Mouse (Mus musculus) limb, embryonic 10.5 days (tissue): Measurements from ENCODE around the gene Btbd16. TPM values are rescaled to one million over a fixed set of nuclear protein-coding genes. Genes with fewer than 3 reads are reported as not detected.

Experiments
- DNase-seq: peaks from one replicate; pipeline ENCODE4 v3.0.0-alpha.2; 2017; ENCODE audit warnings: low spot score
- H3K27ac ChIP-seq: fragments of 300-500 bp; sonication (generic); 2 replicates; pipeline ENCODE4 v1.5.1; 2016; ENCODE audit warnings: mild to moderate bottlenecking
- H3K27me3 ChIP-seq: fragments of 300-500 bp; sonication (generic); 2 replicates; pipeline ENCODE4 v1.6.1; 2016; ENCODE audit warnings: low read depth, mild to moderate bottlenecking; ENCODE audit not compliant: poor library complexity, severe bottlenecking
- H3K36me3 ChIP-seq: fragments of 300-500 bp; sonication (generic); 2 replicates; pipeline ENCODE4 v1.6.1; 2016; ENCODE audit warnings: mild to moderate bottlenecking, moderate library complexity
- H3K4me1 ChIP-seq: fragments of 300-500 bp; sonication (generic); 2 replicates; pipeline ENCODE4 v1.6.1; 2016
- H3K4me3 ChIP-seq: fragments of 300-500 bp; sonication (generic); 2 replicates; pipeline ENCODE4 v1.5.1; 2016; ENCODE audit warnings: mild to moderate bottlenecking, moderate library complexity
- H3K9me3 ChIP-seq: fragments of 300-500 bp; sonication (generic); replicated peaks from 2 replicates; pipeline ENCODE4 v1.6.1; 2016; ENCODE audit warnings: mild to moderate bottlenecking
- WGBS: fragments of 180-500 bp; shearing (Covaris S2); methylation state at CpG from one replicate; pipeline ENCODE4 v1.1.7; 2016; 5-methylcytosine and 5-hydroxymethylcytosine counted together
- polyA plus RNA-seq: library from polyadenylated mRNA; unstranded; fragments of >200 nt; fragmentation: Nextera tagmentation; extraction: Ambion mirVana; gene quantifications from 2 replicates; pipeline ENCODE4 v1.2.1, GENCODE M21; 2016

The Btbd16 gene
- polyA plus RNA-seq, 1 experiment from 2014 or later, result not detected

GRCm38 (mm10) chr7:130785923-130786575 is 12.2 kb downstream of the Btbd16 start:
- WGBS, result 90% methylated on average over 12 of the region's 12 CpGs
- H3K27ac ChIP-seq, result no peak overlapping the region
- no peak overlapping the region for H3K4me3 ChIP-seq
- 0 out of 2 replicates have a peak, but pooled peaks cover 3% of the 10 kb centered on the region for H3K4me1 ChIP-seq
- no peaks in the 10 kb centered on the region for H3K27me3 ChIP-seq
- no peak for DNase-seq
- no peaks in the 10 kb centered on the region for H3K36me3 ChIP-seq
- H3K9me3 ChIP-seq, result no peaks in the 10 kb centered on the region

GRCm38 (mm10) chr7:130786708-130787107 is 12.8 kb downstream of the Btbd16 start:
- Histone ChIP-seq H3K36me3 (no peaks in the 10 kb centered on the region), H3K9me3 (no peaks in the 10 kb centered on the region), H3K4me3 (no peak overlapping the region), H3K27me3 (no peaks in the 10 kb centered on the region), H3K4me1 (0 out of 2 replicates have a peak, but pooled peaks cover 3% of the 10 kb centered on the region), H3K27ac (no peak overlapping the region)
- 81% methylated on average over 5 of the region's 5 CpGs for WGBS
- no peak for DNase-seq

DNA sequence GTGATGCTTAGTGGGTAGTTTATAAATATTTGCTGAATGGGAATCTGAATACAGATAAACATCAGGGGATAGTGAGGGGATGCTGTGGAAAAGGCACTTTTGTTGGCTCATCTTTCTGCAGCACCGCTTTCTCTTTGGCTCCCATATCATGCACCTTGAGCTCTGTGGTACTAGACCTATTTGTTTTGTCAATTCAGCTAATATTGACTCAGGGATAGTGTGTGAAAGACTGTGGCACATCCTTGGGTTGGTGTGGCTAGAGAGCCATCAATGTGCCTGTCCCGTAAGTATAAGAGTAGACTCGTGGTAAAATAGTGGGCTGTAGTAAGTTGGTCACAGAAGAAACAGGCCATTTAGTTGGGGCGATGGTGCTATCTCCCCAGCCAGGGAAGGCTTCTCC is 13.7 kb downstream of the Btbd16 start:
- H3K36me3 ChIP-seq, result no peaks in the 10 kb centered on the region
- no peaks in the 10 kb centered on the region for H3K27me3 ChIP-seq
- no peak for DNase-seq
- H3K4me1 ChIP-seq, result 0 out of 2 replicates have a peak, but pooled peaks cover 3% of the 10 kb centered on the region
- H3K4me3 ChIP-seq, result no peak overlapping the region
- H3K27ac ChIP-seq, result no peak overlapping the region
- H3K9me3 ChIP-seq, result no peaks in the 10 kb centered on the region
- 94% methylated on average over 4 of the region's 4 CpGs for WGBS

- 82% methylated on average over 3 of the region's 3 CpGs for WGBS
- no peaks in the 10 kb centered on the region for H3K9me3 ChIP-seq
- no peaks in the 10 kb centered on the region for H3K27me3 ChIP-seq
- H3K4me3 ChIP-seq, result no peak overlapping the region
- peaks cover 12% of the 10 kb centered on the region for H3K4me1 ChIP-seq
- no peaks in the 10 kb centered on the region for H3K36me3 ChIP-seq
- no peak overlapping the region for H3K27ac ChIP-seq
- DNase-seq, result no peak
These were observed 15.1 kb downstream of the Btbd16 start for GRCm38 (mm10) chr7:130788950-130789349.

GRCm38 (mm10) chr7:130789456-130789855 is 15.6 kb downstream of the Btbd16 start:
- DNase-seq, result no peak
- H3K4me1 ChIP-seq, result peaks cover 15% of the 10 kb centered on the region
- 90% methylated on average over 7 of the region's 7 CpGs for WGBS
- no peaks in the 10 kb centered on the region for H3K9me3 ChIP-seq
- no peak overlapping the region for H3K4me3 ChIP-seq
- H3K27ac ChIP-seq, result no peak overlapping the region
- no peaks in the 10 kb centered on the region for H3K27me3 ChIP-seq
- no peaks in the 10 kb centered on the region for H3K36me3 ChIP-seq

DNA sequence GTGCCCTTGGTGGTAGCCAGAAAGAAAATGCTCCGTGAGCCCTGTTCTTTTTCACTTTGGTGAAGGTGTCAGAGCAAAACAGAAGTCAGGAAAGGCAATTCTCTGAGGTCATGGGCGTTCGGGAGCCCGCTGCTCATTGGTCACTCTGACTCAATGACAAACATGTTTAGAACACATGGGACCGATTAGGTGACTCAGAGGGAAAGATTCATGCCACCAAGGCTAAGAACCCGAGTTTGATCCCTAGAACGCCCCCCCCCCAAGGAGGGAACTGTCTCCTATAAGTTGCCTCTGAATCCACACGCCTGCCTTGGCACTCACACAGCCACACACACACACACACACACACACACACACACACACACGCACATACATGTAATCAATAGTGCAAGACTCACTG is 19.8 kb downstream of the Btbd16 start:
- 66% methylated on average over 9 of the region's 9 CpGs for WGBS
- Histone ChIP-seq H3K4me1 (peaks cover 18% of the 10 kb centered on the region), H3K4me3 (no peak overlapping the region), H3K9me3 (no peaks in the 10 kb centered on the region), H3K27ac (no peak overlapping the region), H3K36me3 (no peaks in the 10 kb centered on the region), H3K27me3 (no peaks in the 10 kb centered on the region)
- no peak for DNase-seq

DNA sequence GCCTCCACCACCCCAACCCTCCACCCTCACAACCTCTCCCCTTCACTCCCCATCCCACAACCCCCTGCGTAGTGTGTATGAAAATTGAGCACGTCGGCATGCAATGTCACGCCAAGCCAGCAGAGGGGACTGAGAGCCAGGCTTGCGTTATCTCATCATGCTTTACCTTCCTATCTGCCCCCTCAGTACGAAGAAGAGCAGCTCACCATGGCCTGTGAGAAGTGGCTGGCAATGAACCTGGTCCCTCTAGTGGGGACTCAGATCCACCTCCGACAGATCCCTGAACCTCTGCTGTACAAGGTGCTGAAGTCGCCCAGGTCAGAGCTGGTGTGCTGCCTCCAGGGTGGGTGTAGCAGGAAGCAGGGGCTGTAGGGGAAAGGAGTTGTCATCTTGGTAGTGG is 22.9 kb downstream of the Btbd16 start:
- Histone ChIP-seq H3K9me3 (no peaks in the 10 kb centered on the region), H3K4me1 (peaks cover 27% of the 10 kb centered on the region), H3K36me3 (no peaks in the 10 kb centered on the region), H3K27ac (no peak overlapping the region), H3K4me3 (no peak overlapping the region), H3K27me3 (no peaks in the 10 kb centered on the region)
- WGBS, result 63% methylated on average over 8 of the region's 8 CpGs
- DNase-seq, result no peak

DNA sequence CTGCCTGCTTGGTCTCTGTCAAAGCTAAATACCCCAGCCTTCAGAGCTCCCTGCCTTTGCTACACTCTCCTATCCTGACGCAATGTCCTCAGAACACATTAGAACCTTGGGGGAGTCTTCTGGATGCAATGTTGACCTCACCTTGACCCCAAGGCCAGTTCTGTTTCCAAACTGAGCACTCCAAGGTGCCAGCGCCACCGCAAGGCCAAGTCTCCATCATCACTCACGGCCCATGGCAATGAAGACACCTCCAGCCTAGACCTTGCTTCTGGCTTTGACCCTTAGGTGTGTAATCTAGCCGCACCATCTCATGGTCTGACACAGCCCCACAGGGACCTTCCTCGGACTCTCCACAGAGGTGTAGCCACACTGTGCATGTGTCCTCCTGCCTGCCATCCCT is 23.7 kb downstream of the Btbd16 start:
- H3K9me3 ChIP-seq, result no peaks in the 10 kb centered on the region
- 91% methylated on average over 6 of the region's 6 CpGs for WGBS
- DNase-seq, result no peak
- no peak overlapping the region for H3K4me3 ChIP-seq
- no peaks in the 10 kb centered on the region for H3K27me3 ChIP-seq
- no peaks in the 10 kb centered on the region for H3K36me3 ChIP-seq
- H3K4me1 ChIP-seq, result peaks cover 27% of the 10 kb centered on the region
- no peak overlapping the region for H3K27ac ChIP-seq

DNA sequence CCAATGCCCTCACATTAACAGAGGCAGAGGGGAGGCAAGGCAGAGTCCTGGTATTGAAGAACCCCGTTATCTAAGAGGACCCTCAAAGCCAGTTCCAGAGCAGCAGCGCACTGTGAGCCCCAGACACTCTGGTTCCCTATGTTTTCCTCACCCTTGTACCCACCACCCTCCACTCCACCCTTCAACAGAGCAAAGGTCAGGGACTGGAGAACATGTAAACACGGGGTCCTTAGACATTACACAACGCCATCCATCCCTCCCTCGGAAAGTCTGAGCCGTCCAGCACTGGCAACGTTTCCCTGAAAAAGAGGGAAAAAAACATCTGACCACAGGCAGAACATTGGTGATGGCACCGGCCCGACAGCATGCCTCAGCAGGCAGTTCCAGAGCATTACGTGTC is 25.5 kb downstream of the Btbd16 start:
- no peaks in the 10 kb centered on the region for H3K9me3 ChIP-seq
- H3K4me1 ChIP-seq, result peaks cover 15% of the 10 kb centered on the region
- no peak overlapping the region for H3K4me3 ChIP-seq
- WGBS, result 92% methylated on average over 10 of the region's 10 CpGs
- no peak for DNase-seq
- H3K27ac ChIP-seq, result no peak overlapping the region
- no peaks in the 10 kb centered on the region for H3K27me3 ChIP-seq
- H3K36me3 ChIP-seq, result no peaks in the 10 kb centered on the region

- no peak overlapping the region; the same call in 1 of the 2 replicates for H3K27ac ChIP-seq
- WGBS, result 56% methylated on average over 4 of the region's 4 CpGs
These were observed 26.8 kb downstream of the Btbd16 start for GRCm38 (mm10) chr7:130800681-130801080.

GRCm38 (mm10) chr7:130801811-130802210 is 27.9 kb downstream of the Btbd16 start:
- WGBS, result 89% methylated on average over 4 of the region's 4 CpGs

More at GRCm38 (mm10) chr7:130800681-130801080, 26.8 kb downstream of the Btbd16 start:
- Histone ChIP-seq H3K4me3 (no peak overlapping the region), H3K36me3 (no peaks in the 10 kb centered on the region), H3K9me3 (no peaks in the 10 kb centered on the region), H3K4me1 (peaks cover 9% of the 10 kb centered on the region), H3K27me3 (no peaks in the 10 kb centered on the region)
- DNase-seq, result no peak

GRCm38 (mm10) chr7:130803251-130803825 is 29.5 kb downstream of the Btbd16 start:
- Histone ChIP-seq H3K36me3 (no peaks in the 10 kb centered on the region), H3K27me3 (no peaks in the 10 kb centered on the region), H3K9me3 (no peaks in the 10 kb centered on the region), H3K27ac (no peak overlapping the region), H3K4me1 (peaks cover 9% of the 10 kb centered on the region), H3K4me3 (no peak overlapping the region)
- 96% methylated on average over 8 of the region's 8 CpGs for WGBS
- no peak for DNase-seq

More at GRCm38 (mm10) chr7:130801811-130802210, 27.9 kb downstream of the Btbd16 start:
- Histone ChIP-seq H3K4me1 (peaks cover 9% of the 10 kb centered on the region), H3K4me3 (no peak overlapping the region), H3K36me3 (no peaks in the 10 kb centered on the region), H3K27me3 (no peaks in the 10 kb centered on the region), H3K27ac (no peak overlapping the region), H3K9me3 (no peaks in the 10 kb centered on the region)
- no peak for DNase-seq

- Histone ChIP-seq H3K27ac (no peak overlapping the region), H3K36me3 (no peaks in the 10 kb centered on the region), H3K4me1 (peaks cover 9% of the 10 kb centered on the region), H3K4me3 (no peak overlapping the region), H3K9me3 (no peaks in the 10 kb centered on the region), H3K27me3 (no peaks in the 10 kb centered on the region)
- WGBS, result 83% methylated on average over 5 of the region's 5 CpGs
- DNase-seq, result no peak
These were observed 31.1 kb downstream of the Btbd16 start for GRCm38 (mm10) chr7:130804991-130805390.
